Mouse (Mus musculus) kidney, embryonic 14.5 days (tissue): ENCODE measurements around the gene Sox5. TPM values are rescaled to one million over a fixed set of nuclear protein-coding genes. Genes with fewer than 3 reads are reported as not detected.
"Not testable (repeated sequence)": the region's sequence is repeated elsewhere in the genome, so short reads cannot be mapped to it uniquely, and the experiment has no call there.

Experiments used
- ATAC-seq: fragments of 200-750 bp; cut with Nextera tagmentation; 2 replicates; pipeline ENCODE4 v1.8.0; 2017; ENCODE audit warnings: moderate number of reproducible peaks, mild to moderate bottlenecking, moderate TSS enrichment, moderate library complexity; ENCODE audit not compliant: low FRiP score, low TSS enrichment
- H3K27ac ChIP-seq: fragments of 300-500 bp; sonication (generic); 2 replicates; pipeline ENCODE4 v1.5.1; 2014; ENCODE audit warnings: low read depth, mild to moderate bottlenecking, low read length, moderate library complexity, mixed read lengths
- H3K27me3 ChIP-seq: fragments of 300-500 bp; sonication (generic); 2 replicates; pipeline ENCODE4 v1.6.1; 2014; ENCODE audit warnings: mild to moderate bottlenecking, low read length; ENCODE audit not compliant: control insufficient read depth, insufficient read depth
- H3K36me3 ChIP-seq: fragments of 300-500 bp; sonication (generic); 2 replicates; pipeline ENCODE4 v1.6.1; 2014; ENCODE audit warnings: low read length, mixed read lengths; ENCODE audit not compliant: control insufficient read depth, insufficient read depth
- H3K4me1 ChIP-seq: fragments of 300-500 bp; sonication (generic); 2 replicates; pipeline ENCODE4 v1.6.1; 2014; ENCODE audit warnings: low read length, mixed read lengths; ENCODE audit not compliant: control insufficient read depth, insufficient read depth
- H3K4me2 ChIP-seq: fragments of 300-500 bp; sonication (generic); replicated peaks from 2 replicates; pipeline ENCODE4 v1.6.1; 2014; ENCODE audit warnings: low read depth, mild to moderate bottlenecking, low read length
- H3K4me3 ChIP-seq: fragments of 300-500 bp; sonication (generic); 2 replicates; pipeline ENCODE4 v1.5.1; 2014; ENCODE audit warnings: mild to moderate bottlenecking, low read length
- H3K9ac ChIP-seq: fragments of 300-500 bp; sonication (generic); 2 replicates; pipeline ENCODE4 v1.6.1; 2014; ENCODE audit warnings: low read depth, mild to moderate bottlenecking, low read length, moderate library complexity
- H3K9me3 ChIP-seq: fragments of 300-500 bp; sonication (generic); 2 replicates; pipeline ENCODE4 v1.6.1; 2016; ENCODE audit warnings: low read length; ENCODE audit not compliant: control insufficient read depth
- WGBS: fragments of 180-500 bp; shearing (Covaris S2); extraction: QIAGEN DNeasy Blood & Tissue Kit; methylation state at CpG from one replicate; pipeline ENCODE4 v1.1.7; 2014; 5-methylcytosine and 5-hydroxymethylcytosine counted together
- polyA plus RNA-seq: library from polyadenylated mRNA; unstranded; fragments of >200 nt; fragmentation: Nextera tagmentation; extraction: Ambion mirVana; gene quantifications from 2 replicates; pipeline ENCODE4 v1.2.1, GENCODE M21; 2014

Sox5 gene
- polyA plus RNA-seq, 1 experiment from 2014 or later = 13.0 TPM

- Histone ChIP-seq H3K4me2 (no peak overlapping the region), H3K4me3 (no peak overlapping the region), H3K27me3 (no peaks in the 10 kb centered on the region), H3K9ac (no peak overlapping the region), H3K27ac (no peak overlapping the region), H3K4me1 (no peaks in the 10 kb centered on the region), H3K9me3 (no peaks in the 10 kb centered on the region), H3K36me3 (no peaks in the 10 kb centered on the region)
- WGBS = 61% methylated on average over 8 of the region's 8 CpGs
- ATAC-seq = no peak
Measured at GRCm38 (mm10) chr6:144203970-144204369, 577.8 kb downstream of the Sox5 start.

- H3K27me3 ChIP-seq = no peaks in the 10 kb centered on the region
- H3K9me3 ChIP-seq = no peaks in the 10 kb centered on the region
- H3K9ac ChIP-seq = no peak overlapping the region
- no peak for ATAC-seq
- H3K4me1 ChIP-seq = no peaks in the 10 kb centered on the region
- H3K4me3 ChIP-seq = no peak overlapping the region
- 59% methylated on average over 12 of the region's 12 CpGs for WGBS
- no peak overlapping the region for H3K4me2 ChIP-seq
- no peak overlapping the region for H3K27ac ChIP-seq
- H3K36me3 ChIP-seq = no peaks in the 10 kb centered on the region
Measured at GRCm38 (mm10) chr6:144203013-144203412, 578.8 kb downstream of the Sox5 start.

GRCm38 (mm10) chr6:144201402-144202040 is 580.3 kb downstream of the Sox5 start:
- Histone ChIP-seq H3K9ac (no peak overlapping the region), H3K4me1 (no peaks in the 10 kb centered on the region), H3K27ac (no peak overlapping the region), H3K9me3 (no peaks in the 10 kb centered on the region), H3K4me3 (no peak overlapping the region), H3K27me3 (no peaks in the 10 kb centered on the region), H3K36me3 (no peaks in the 10 kb centered on the region), H3K4me2 (no peak overlapping the region)
- ATAC-seq = no peak
- WGBS = 92% methylated on average over 5 of the region's 5 CpGs

GRCm38 (mm10) chr6:144197209-144198119 is 584.3 kb downstream of the Sox5 start:
- H3K27me3 ChIP-seq = no peaks in the 10 kb centered on the region
- no peak for ATAC-seq
- no peak overlapping the region for H3K4me2 ChIP-seq
- H3K9ac ChIP-seq = no peak overlapping the region
- no peaks in the 10 kb centered on the region for H3K9me3 ChIP-seq
- H3K4me3 ChIP-seq = no peak overlapping the region
- 88% methylated on average over 16 of the region's 16 CpGs for WGBS
- H3K27ac ChIP-seq = no peak overlapping the region
- H3K4me1 ChIP-seq = no peaks in the 10 kb centered on the region
- no peaks in the 10 kb centered on the region for H3K36me3 ChIP-seq

- no peaks in the 10 kb centered on the region for H3K27me3 ChIP-seq
- ATAC-seq = no peak
- no peak overlapping the region for H3K4me2 ChIP-seq
- H3K4me1 ChIP-seq = no peaks in the 10 kb centered on the region
- H3K9ac ChIP-seq = no peak overlapping the region
- H3K9me3 ChIP-seq = 0 out of 2 replicates have a peak, but pooled peaks cover 3% of the 10 kb centered on the region
- H3K36me3 ChIP-seq = no peaks in the 10 kb centered on the region
- no peak overlapping the region for H3K27ac ChIP-seq
- no peak overlapping the region for H3K4me3 ChIP-seq
- WGBS = 88% methylated on average over 14 of the region's 14 CpGs
Measured at GRCm38 (mm10) chr6:144195934-144196333, 585.8 kb downstream of the Sox5 start.

DNA sequence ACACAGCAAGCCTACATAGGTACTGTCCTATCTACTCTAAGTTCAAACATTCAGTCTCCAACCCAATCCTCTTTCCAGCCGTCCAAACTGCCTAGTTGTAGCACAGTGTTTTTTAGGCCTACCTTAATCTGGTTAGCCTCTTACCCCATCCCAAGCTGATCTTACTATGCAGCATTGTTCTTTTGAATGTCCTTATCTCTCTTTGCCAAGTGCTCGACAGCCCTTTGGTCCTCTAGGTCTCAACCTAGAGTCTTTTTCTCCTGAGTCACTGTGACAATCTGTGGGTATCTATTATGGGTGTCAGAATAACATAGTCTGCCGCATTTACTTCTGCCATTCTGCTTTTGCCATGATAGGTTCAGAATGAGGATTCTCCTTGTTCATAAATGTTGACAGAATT is 598.7 kb downstream of the Sox5 start:
- no peaks in the 10 kb centered on the region for H3K27me3 ChIP-seq
- 96% methylated on average over 3 of the region's 3 CpGs for WGBS
- ATAC-seq = no peak
- no peak overlapping the region for H3K4me3 ChIP-seq
- H3K9ac ChIP-seq = no peak overlapping the region
- H3K4me2 ChIP-seq = no peak overlapping the region
- no peaks in the 10 kb centered on the region for H3K36me3 ChIP-seq
- no peaks in the 10 kb centered on the region for H3K4me1 ChIP-seq
- no peak overlapping the region for H3K27ac ChIP-seq
- no peaks in the 10 kb centered on the region for H3K9me3 ChIP-seq

DNA sequence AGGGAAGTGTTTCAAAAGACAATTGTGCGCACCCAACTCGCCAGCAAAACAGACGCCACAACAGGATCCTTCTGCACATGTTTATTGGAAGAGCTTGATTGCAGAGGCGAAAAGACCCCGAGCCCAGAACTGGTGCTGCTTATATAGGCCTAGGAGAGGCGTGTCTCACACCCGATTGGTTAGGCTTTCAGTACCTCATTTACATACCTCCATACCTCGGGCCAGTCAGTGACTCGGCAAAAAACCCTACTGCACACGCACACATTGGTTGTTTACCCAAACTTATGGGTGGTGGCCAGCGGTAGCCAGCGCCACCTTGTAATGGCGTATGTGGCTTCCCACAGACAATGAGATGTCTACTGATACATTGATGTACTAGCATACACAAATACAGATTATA is 599.3 kb downstream of the Sox5 start:
- 95% methylated on average over 13 of the region's 13 CpGs for WGBS
- not testable (repeated sequence) for H3K36me3 ChIP-seq, H3K4me2 ChIP-seq, H3K4me1 ChIP-seq, H3K27me3 ChIP-seq, H3K9me3 ChIP-seq, H3K4me3 ChIP-seq, H3K27ac ChIP-seq, H3K9ac ChIP-seq, ATAC-seq

- H3K27ac ChIP-seq = no peak overlapping the region; the same call in 1 of the 2 replicates
- no peaks in the 10 kb centered on the region for H3K27me3 ChIP-seq
- no peak for ATAC-seq
- H3K4me1 ChIP-seq = no peaks in the 10 kb centered on the region
- H3K9me3 ChIP-seq = no peaks in the 10 kb centered on the region
- H3K4me2 ChIP-seq = peak overlapping the region; percentile 30
- no peaks in the 10 kb centered on the region for H3K36me3 ChIP-seq
- 48% methylated on average over 12 of the region's 12 CpGs for WGBS
- H3K9ac ChIP-seq = no peak overlapping the region
- H3K4me3 ChIP-seq = peak overlapping the region; percentile 15; the same call in 1 of the 2 replicates
Measured at GRCm38 (mm10) chr6:144181083-144181866, 600.5 kb downstream of the Sox5 start.
